Mouse (Mus musculus): Measurements from ENCODE around the gene Slit1. TPM values are rescaled to one million over a fixed set of nuclear protein-coding genes. Genes with fewer than 3 reads are reported as not detected.

The Slit1 gene
- total RNA-seq, 2 experiments from 2014 or later, result 46.4 to 49.8 TPM

- DNase-seq (ENCODE audit: low spot score in 2 of 2), result peak; percentile 30 to 48
- intact Hi-C loops (cut with DNase I), result loop anchor here (10.0 kb wide), 1 partner anchor 303 kb away; no protein-coding TSS in a partner anchor
Measured at GRCm38 (mm10) chr19:41618153-41618657, 125.3 kb downstream of the Slit1 start.

GRCm38 (mm10) chr19:41617102-41617501 is 126.4 kb downstream of the Slit1 start:
- no peak for DNase-seq (ENCODE audit: low spot score in 2 of 2)
- intact Hi-C loops (cut with DNase I), result loop anchor here (10.0 kb wide), 1 partner anchor 302 kb away; no protein-coding TSS in a partner anchor

GRCm38 (mm10) chr19:41616274-41616673 is 127.2 kb downstream of the Slit1 start:
- intact Hi-C loops (cut with DNase I), result loop anchor here (10.0 kb wide), 1 partner anchor 301 kb away; no protein-coding TSS in a partner anchor
- DNase-seq (ENCODE audit: low spot score in 2 of 2), result no peak

GRCm38 (mm10) chr19:41615606-41616224 is 127.8 kb downstream of the Slit1 start:
- intact Hi-C loops (cut with DNase I), result loop anchor here (10.0 kb wide), 1 partner anchor 301 kb away; no protein-coding TSS in a partner anchor
- DNase-seq (ENCODE audit: low spot score in 2 of 2), result no peak

DNA sequence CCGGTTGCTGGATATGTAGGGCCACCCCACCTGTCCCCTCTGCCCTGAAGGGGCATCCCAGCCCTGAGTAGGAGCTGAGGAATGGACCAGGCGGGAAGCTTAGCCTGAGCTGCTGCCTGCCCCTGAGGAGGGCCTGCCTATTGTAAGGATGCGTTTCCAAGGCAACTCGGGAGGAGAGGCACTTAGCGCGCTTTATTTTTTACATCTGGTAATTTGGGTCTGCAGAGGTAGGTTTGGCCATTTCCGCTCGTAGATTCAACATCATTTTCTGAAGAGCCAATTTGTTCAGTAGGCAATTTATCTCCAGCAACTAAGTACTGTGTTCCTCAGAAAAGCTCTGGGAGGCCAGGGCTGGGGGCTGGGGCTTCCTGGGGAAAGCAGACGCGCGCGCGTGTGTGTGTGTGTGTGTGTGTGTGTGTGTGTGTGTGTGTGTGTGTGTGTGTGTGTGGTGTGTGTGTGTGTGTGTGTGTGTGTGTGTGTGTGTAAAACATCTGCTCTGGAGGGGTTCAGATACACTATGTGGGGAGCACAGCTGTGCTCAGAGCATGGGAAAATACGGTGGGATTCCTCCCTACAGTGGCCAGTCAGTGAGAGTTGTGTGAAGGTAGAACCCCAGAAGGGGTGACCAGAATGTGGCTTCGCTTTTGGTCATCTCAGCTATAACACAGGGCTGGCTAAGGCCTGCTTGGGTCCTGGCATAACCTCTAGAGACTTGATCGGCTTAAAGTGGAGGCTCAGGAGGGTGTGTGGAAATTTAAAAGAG is 130.0 kb downstream of the Slit1 start:
- intact Hi-C loops (cut with DNase I), result loop anchor here (10.0 kb wide), 1 partner anchor 299 kb away; no protein-coding TSS in a partner anchor
- peak in 1 of 2 experiments; percentile 32 for DNase-seq (ENCODE audit: low spot score in 2 of 2)

DNA sequence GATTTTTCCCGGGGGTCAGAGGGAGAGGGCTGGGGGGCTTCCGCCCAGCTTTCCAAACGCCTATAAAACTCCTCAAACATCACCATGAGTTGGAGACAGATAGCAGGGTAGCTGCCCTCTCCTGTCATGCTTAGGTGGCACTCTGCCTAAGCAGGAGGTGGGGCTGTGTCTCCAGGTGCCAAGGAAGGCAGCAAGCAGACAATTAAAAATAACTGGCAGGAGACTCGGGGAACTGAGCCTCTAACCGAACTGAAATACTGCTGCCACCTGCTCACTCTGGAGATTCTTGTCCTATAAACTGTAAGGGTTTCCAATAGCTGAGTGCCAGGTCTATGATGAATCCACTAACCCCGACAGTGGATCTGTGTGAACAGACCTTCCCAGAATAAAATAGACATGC is 131.8 kb downstream of the Slit1 start:
- intact Hi-C loops (cut with DNase I), result loop anchor here (10.0 kb wide), 1 partner anchor 297 kb away; no protein-coding TSS in a partner anchor
- no peak for DNase-seq (ENCODE audit: low spot score in 2 of 2)

DNA sequence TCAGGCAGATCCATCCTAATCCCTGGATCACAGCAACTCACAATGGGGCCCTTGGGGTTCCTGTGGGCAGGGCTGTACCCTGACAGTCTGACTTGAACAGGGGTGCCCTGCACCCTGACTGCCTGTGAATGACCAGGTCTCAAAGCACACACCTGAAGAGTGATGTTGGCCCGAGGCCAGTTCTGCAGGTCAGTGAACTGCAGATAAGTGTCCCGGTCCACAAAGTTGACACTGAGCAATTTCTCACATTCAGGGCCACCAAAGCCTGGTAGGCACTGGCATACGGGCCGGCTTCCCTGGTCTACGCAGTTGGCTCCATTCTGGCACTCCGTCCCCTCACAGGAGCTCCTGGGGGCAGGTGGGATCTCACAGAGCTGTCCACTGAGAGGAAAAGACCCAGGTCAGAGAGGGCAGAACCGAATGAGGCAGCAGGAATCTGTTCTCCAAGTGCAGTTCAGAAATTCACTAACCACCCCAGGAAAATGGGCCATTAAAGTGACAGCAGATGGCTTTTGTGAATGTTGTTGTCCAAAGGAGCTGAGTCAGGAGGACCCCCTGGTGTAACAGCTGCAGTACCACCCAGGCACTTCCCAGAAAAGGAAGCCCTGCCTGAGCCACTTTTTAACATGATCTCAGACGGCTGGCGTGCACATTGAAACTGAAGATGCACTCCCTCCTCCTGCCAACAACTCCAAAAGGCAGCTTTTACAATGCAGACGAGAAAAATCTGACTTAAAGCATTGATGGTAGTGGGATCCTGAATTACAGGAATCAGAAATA is 137.1 kb downstream of the Slit1 start:
- peak in 1 of 2 experiments; percentile 78 for DNase-seq (ENCODE audit: low spot score in 2 of 2)
- intact Hi-C loops (cut with DNase I), result no loop called here

DNA sequence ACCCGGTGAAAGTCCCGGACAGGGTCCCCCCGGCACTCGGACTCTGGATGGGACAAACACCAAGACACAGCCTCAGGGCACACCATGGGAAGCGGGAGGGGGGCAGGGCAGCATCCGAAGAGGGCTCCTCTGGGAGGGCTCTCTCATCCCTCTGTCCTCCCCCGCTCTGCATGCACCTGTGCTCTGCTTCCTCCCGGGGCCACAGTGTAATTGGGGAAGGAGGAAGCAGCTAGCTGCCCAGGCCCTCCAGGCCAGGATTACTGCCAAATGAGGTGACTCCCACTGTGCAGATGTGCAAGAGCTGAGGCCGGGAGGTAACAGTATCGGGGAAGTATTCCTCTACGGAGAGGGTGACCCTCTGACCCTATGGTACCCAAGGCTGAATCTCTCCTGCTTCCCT is 142.8 kb downstream of the Slit1 start:
- no peak for DNase-seq (ENCODE audit: low spot score in 2 of 2)
- intact Hi-C loops (cut with DNase I), result no loop called here

GRCm38 (mm10) chr19:41597170-41597894 is 146.1 kb downstream of the Slit1 start:
- intact Hi-C loops (cut with DNase I), result no loop called here
- no peak for DNase-seq (ENCODE audit: low spot score in 2 of 2)

DNA sequence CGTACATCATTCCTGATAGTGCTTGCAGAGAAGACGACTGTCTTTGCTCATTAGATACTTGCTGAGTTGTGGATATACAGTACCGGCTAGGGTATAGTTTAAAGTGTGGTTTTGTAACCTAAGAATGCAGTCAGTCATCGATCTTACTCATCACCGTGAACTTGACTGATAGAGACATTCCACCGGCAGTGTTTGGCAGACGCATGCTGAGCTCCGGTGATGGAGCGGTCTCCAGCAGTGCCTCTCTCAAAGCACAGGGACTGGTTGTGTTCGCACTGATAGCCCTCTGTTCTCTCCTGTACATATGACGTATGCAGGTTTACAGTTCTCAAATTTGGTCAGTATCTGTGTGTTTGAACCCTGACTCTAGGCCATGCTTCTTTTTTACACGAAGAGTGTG is 151.7 kb downstream of the Slit1 start:
- intact Hi-C loops (cut with DNase I), result no loop called here
- DNase-seq (ENCODE audit: low spot score in 2 of 2), result no peak

DNA sequence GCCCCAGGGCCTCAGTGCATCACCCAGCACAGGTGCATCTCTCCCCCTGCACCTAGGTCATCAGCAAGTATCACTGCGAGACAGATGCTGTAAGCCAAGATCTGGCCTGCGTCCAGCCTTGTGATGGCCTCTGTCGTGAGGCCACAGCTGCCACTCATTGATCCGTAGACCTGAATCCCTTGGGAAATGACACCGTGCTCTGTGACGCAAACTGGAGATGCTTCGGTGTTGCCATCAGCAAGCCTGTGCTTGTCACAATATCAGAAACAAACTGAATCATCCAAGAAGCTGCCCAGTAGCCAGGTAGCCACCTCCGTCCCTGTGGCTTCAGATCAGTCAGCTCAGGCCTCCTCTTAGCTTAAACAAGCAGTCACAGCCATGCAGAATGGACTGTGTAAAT is 153.8 kb downstream of the Slit1 start:
- no peak for DNase-seq (ENCODE audit: low spot score in 2 of 2)
- intact Hi-C loops (cut with DNase I), result no loop called here

GRCm38 (mm10) chr19:41589026-41589425 is 154.4 kb downstream of the Slit1 start:
- intact Hi-C loops (cut with DNase I), result no loop called here
- no peak for DNase-seq (ENCODE audit: low spot score in 2 of 2)

DNA sequence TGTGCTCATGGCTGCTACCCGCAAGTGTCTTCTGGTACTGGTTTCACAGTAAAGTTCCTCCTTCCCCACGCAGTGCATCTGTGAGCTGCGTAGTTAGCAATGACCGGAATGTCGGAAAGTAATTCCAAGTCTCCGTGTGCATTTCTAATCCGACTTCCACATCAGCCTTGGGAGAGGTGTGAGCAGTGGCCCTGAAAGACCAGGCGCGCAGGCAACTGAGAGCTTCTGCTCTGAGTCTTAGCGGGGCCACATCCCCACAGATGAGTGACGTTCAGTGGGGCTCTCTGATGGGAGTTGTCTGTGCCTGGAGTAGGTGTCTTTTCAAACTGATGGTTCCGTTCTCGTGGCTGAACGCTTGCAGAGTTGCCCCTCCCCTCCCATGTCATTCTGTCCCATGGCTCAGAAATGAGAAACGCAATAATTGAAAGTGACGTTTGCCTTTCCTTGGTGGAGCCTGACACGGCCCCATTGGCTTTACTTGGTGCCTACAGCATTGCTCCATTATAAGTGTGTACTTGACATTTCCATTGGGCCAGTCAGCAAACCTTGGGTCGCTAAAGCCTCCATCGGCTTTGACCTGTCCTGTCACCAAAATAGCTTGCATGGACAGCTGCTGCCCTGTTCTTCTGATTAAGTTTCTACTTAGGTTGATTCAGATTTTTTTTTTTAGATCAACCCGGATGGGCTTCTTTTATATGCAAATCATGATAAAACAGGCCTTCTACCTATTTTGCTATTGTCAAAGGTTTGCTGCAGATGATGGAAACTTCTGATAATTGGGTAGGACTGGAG is 155.8 kb downstream of the Slit1 start:
- no peak for DNase-seq (ENCODE audit: low spot score in 2 of 2)
- intact Hi-C loops (cut with DNase I), result no loop called here

GRCm38 (mm10) chr19:41586752-41587151 is 156.7 kb downstream of the Slit1 start:
- DNase-seq (ENCODE audit: low spot score in 2 of 2), result no peak
- intact Hi-C loops (cut with DNase I), result no loop called here

- intact Hi-C loops (cut with DNase I), result no loop called here
- DNase-seq (ENCODE audit: low spot score in 2 of 2), result no peak
Measured at GRCm38 (mm10) chr19:41582918-41583514, 160.4 kb downstream of the Slit1 start.

DNA sequence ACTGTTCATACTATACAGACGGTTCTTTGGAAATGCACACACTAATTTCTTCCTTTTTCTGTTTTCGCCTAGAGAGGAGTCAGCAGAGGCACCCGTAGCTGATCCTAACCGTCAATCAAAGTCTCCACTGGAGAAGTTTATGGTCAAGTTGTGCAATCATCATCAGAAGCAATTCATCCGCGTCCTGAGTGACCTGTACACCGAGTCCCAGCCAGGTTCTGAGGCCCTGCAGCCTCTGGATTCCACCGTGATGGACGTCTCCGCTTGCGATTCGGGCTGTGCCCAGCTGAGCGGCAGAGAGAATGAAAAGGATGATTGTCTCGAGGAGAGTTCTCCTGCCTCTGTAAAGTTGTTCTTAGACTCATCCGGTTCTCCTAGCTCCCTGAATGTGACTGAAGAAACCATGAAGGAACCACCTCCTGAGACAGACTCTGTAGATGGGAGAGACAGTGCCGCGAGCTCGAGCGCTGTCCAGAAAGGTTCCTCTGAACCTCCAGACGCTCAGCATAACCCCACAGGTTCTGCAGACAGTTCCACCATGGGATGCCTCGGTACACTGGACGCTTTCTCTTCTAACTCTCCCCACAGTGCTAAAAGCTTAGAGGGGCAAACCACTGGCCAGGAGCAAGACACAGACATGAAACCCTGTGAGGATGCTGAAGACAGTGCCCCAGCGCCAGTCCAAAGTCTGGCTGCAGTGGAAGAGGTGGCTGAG is 161.6 kb downstream of the Slit1 start, which contains the start of gene Gm340:
Gene Gm340, plus strand, starts transcription at position 665 of the 715 bp plus-strand sequence.
- no peak for DNase-seq (ENCODE audit: low spot score in 2 of 2)
- intact Hi-C loops (cut with DNase I), result no loop called here

DNA sequence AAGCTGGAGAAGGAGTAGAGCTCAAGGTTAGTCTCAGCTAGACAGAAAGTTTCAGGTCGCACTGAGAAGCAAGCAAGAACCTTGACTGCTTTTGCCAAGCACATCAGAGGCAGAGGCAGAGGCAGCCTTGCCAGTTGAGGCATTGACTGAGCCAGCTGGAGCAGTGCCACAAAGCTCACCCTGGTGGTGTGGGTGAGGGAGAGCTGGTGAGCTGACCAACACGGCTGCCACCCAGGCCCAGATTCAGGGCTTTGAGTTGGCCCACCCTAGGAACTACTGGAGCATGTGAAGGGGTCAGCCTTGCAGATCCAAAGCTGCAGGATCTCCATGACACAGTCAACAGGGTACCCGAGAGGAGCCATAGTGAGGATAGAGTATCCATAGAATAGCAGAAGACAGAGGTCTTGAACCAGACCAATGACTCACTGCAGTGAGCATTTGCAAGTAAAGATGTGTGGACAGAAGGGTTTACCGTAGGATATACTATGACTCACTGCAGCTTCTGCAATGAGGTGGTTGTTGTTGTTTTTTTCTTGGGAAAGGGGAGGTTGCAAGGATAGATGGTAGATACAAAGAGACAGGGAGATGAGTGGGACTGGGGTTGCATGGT is 164.0 kb downstream of the Slit1 start:
- intact Hi-C loops (cut with DNase I), result no loop called here

More for the DNA sequence above, 164.0 kb downstream of the Slit1 start:
- no peak for DNase-seq (ENCODE audit: low spot score in 2 of 2)

Measured in left cerebral cortex, postnatal 25 days (tissue).